Mouse (Mus musculus): Measurements from ENCODE around the gene Il11ra1. TPM values are rescaled to one million over a fixed set of nuclear protein-coding genes. Genes with fewer than 3 reads are reported as not detected.

Gene Il11ra1
- polyA plus RNA-seq (2012; rRNA removed; ENCODE audit: low replicate concordance), result 119 and 149 TPM in 2 replicates

DNA sequence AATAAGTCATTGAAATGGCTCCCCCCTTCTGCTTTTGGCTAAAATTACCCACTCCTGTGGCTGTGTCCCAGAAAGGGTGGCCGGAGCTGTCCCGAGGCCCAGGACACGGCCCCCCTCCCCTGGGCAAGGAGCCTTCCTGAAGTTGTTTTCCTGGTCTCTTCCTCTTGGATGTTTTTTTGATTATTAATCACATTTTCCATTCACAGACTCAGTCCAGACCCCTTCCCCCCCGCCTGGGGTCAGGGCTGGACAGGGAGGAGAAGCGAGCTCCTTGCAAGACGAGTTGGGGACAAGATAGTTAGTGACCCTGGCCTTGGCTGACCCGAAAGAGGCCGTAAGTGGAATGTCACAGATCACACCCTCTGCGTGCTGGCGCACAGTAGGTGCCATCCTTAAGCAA is at the start of gene Il11ra1:
Gene Il11ra1, plus strand, starts transcription at position 207 of the 400 bp plus-strand sequence.

DNA sequence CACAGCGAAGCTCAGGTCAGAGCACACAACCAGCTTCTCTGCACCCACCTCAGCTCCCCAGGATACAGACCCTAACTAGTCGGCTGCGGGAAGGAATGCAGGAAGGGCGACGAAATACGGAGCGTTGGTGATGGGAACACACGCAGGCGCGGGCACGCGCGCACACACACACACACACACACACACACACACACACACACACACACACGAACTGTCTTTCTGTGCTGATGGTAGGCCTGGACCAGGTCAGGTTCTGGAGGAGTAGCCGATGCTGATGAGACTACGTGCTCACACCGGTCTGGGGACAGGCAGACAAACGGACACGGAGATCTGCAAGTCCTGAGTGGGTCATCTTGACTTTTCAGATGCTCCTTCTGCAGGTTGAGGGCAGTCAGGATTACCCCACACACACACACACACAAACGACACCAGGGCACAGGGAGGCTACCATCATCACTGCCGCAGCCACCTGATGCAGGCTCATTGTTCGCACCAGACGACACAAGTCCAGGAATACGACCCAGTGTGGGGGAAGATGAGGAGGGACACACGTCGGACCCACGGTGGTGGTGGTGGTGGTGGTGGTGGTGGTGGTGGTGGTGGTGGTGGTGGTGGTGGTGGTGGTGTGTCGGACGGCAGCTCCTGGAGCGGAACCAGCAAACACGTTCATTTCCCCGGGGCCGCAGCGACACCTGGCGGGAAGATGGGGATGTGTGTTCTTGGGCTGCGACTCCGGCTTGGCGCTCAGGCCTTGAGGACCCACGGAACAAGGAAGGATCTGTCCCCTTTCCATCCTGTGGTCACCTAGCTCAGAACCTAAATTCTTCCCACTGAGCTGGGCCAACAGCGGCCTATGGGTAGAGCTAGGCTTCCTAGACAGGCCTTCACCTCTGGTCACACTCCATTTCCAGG is 2.6 kb upstream of the Il11ra1 start, which contains the start of gene Cntfr:
Gene Cntfr, minus strand, starts transcription at position 160 of the 912 bp plus-strand sequence.

GRCm38 (mm10) chr4:41713197-41714067 is 13.6 kb downstream of the Il11ra1 start, which contains the start of gene Rpp25l:
Gene Rpp25l, minus strand, starts transcription at chr4:41713534.

GRCm38 (mm10) chr4:41722918-41723351 is 23.1 kb downstream of the Il11ra1 start, which contains the start of gene Dctn3:
Gene Dctn3, minus strand, starts transcription at chr4:41723170.

DNA sequence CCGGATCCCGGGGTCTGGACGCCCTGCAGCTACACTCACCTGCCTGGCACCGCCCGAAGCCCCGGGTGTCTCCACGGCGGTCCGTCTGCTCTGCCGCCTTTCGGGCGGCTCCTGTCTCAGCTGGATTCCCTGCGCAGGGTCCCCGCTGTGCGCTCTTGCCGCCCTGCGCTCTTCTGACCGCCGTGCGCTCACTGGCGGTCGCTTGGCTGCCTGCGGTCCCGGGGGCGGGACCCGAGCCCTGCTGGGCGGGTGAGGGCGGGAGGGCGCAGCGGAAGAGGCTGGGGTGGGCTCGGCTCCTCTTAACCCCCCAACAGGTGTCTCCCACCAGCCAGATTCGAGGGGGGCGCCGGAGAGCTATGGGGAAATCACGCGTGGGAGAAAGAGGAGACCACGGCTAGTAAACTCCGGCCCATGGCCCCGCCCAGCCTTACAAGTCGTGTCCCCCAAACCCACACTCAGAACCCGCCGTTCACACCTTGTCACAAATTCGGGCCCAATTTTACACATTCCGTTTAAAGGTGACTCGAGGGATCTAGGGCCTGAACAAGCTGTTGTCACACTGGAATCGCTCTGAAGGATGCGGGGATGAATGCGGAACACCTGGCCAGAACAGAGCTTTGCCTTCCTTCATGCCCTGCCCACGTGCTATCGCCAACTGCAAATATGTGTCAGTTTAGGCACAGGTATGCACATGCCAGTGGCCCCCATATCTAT is 31.4 kb downstream of the Il11ra1 start, which contains the start of gene Arid3c:
Gene Arid3c, minus strand, starts transcription at position 91 of the 714 bp plus-strand sequence.

GRCm38 (mm10) chr4:41754797-41755337 is 55.1 kb downstream of the Il11ra1 start, which contains the start of gene Galt:
Gene Galt, plus strand, starts transcription at chr4:41755228.

DNA sequence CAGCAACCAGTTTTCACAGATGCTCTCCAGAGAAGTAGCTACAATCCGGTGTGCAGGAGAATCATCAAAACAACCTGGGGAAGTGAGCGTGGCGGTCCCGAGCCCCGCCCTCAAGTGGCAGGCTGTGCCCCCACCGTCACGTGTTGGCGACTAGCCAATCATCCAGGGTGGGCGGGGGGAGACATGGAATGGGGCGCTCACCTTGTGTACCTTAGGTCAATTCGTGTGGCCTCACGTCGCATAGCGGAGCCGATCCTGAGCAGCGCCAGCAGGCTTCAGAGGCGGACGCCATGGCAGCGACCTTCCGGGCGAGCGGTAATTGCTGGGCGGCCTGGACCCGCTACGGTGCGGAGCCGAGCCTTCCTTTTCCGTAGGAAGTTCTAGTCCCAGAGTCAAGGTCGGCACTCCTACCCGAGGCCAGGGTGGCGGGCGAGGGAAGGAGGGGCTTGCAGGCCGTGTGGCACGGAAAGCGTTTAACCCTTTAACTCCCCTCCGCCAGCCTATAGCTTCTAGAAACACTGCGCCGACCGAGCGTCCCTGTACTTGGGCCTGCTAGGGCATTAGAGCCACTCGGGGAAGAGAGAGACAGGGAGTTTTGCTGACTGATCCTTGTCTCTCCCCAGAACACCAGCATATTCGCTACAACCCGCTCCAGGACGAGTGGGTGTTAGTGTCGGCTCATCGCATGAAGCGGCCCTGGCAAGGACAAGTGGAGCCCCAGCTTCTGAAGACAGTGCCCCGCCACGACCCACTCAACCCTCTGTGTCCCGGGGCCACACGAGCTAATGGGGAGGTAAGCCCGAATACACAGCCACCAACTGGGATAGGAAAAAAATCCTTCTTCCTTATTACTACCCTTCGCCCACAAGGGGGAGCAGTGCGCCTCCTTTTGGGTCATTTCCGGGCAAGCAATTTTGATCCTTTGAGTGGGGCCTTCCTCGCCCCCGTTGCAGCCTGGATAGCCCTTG is 55.8 kb downstream of the Il11ra1 start, which contains the start of gene Sigmar1:
Gene Sigmar1, minus strand, starts transcription at position 820 of the 968 bp plus-strand sequence.

GRCm38 (mm10) chr4:41774002-41774401 is 74.2 kb downstream of the Il11ra1 start, which contains the start of gene Ccl27a:
Gene Ccl27a, minus strand, starts transcription at chr4:41774247.

Other genes with a start within 250 kb of the Il11ra1 start
- gene Kif24, start 235.1 kb upstream of the Il11ra1 start, polyA plus RNA-seq (2012; rRNA removed; ENCODE audit: low replicate concordance), result 0.57 and 0.96 TPM in 2 replicates
- gene Nudt2, start 234.8 kb upstream of the Il11ra1 start, polyA plus RNA-seq (2012; rRNA removed; ENCODE audit: low replicate concordance), result 7.7 and 16.9 TPM in 2 replicates
- gene AI464131, start 196.9 kb upstream of the Il11ra1 start, polyA plus RNA-seq (2012; rRNA removed; ENCODE audit: low replicate concordance), result 27.6 and 30.7 TPM in 2 replicates
- 0.11 and 0.49 TPM in 2 replicates for gene 1110017D15Rik, start 182.7 kb upstream of the Il11ra1 start, polyA plus RNA-seq (2012; rRNA removed; ENCODE audit: low replicate concordance)
- 20.6 and 53.7 TPM in 2 replicates for gene Fam219a, start 130.5 kb upstream of the Il11ra1 start, polyA plus RNA-seq (2012; rRNA removed; ENCODE audit: low replicate concordance)
- 13.4 and 15.1 TPM in 2 replicates for gene Dnaic1, start 130.2 kb upstream of the Il11ra1 start, polyA plus RNA-seq (2012; rRNA removed; ENCODE audit: low replicate concordance)
- 43.2 and 78.8 TPM in 2 replicates for gene Enho, start 59.7 kb upstream of the Il11ra1 start, polyA plus RNA-seq (2012; rRNA removed; ENCODE audit: low replicate concordance)
- 15.1 and 23.7 TPM in 2 replicates for gene Cntfr, start 2.9 kb upstream of the Il11ra1 start, polyA plus RNA-seq (2012; rRNA removed; ENCODE audit: low replicate concordance)
- 42.2 and 67.4 TPM in 2 replicates for gene Rpp25l, start 13.5 kb downstream of the Il11ra1 start, polyA plus RNA-seq (2012; rRNA removed; ENCODE audit: low replicate concordance)
- gene Dctn3, start 23.2 kb downstream of the Il11ra1 start, polyA plus RNA-seq (2012; rRNA removed; ENCODE audit: low replicate concordance), result 42.8 and 57.2 TPM in 2 replicates
- gene Arid3c, start 31.2 kb downstream of the Il11ra1 start, polyA plus RNA-seq (2012; rRNA removed; ENCODE audit: low replicate concordance), result not detected in 2 replicates
- gene Galt, start 55.2 kb downstream of the Il11ra1 start, polyA plus RNA-seq (2012; rRNA removed; ENCODE audit: low replicate concordance), result 84.5 and 103 TPM in 2 replicates
- 166 and 179 TPM in 2 replicates for gene Sigmar1, start 56.2 kb downstream of the Il11ra1 start, polyA plus RNA-seq (2012; rRNA removed; ENCODE audit: low replicate concordance)
- 59.3 and 76.6 TPM in 2 replicates for gene Ccl27a, start 74.3 kb downstream of the Il11ra1 start, polyA plus RNA-seq (2012; rRNA removed; ENCODE audit: low replicate concordance)
- 6.3 and 8.0 TPM in 2 replicates for gene Gm21541, start 203.6 kb downstream of the Il11ra1 start, polyA plus RNA-seq (2012; rRNA removed; ENCODE audit: low replicate concordance)
- gene Gm20878, start 241.6 kb downstream of the Il11ra1 start, polyA plus RNA-seq (2012; rRNA removed; ENCODE audit: low replicate concordance), result 1.9 and 4.2 TPM in 2 replicates

All from mammary gland, adult 2 months (tissue).